Mouse (Mus musculus): ENCODE data around the gene Evi5.

DNA sequence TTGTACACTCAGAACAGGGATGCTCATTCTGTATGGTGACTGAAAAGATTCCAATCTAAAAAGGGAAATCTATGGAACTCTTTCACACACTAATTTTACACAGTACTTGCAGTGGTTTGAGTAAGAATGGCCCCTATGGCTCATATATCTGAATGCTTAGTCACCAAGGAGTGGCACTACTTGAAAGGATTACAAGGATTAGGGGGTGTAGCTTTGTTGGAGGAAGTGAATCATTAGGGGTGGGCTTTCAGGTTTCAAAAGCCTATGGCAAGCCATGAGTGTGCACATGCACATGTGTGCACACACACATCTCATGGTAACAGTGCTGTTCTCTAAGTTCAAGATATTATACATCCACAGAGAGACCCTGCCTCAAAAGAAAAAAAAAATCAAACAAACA is 72.3 kb downstream of the Evi5 start:
- TF ChIP-seq CTCF (IDR thresholded peaks at IDR 0.05; ENCODE audit: borderline replicate concordance, extremely low read depth, insufficient read depth, insufficient read length) (no peak), POLR2A (IDR thresholded peaks at IDR 0.05; ENCODE audit: borderline replicate concordance, extremely low read depth, insufficient read depth, insufficient read length, poor library complexity, severe bottlenecking) (no peak)
